Mouse (Mus musculus): ENCODE data around the gene Cant1.

DNA sequence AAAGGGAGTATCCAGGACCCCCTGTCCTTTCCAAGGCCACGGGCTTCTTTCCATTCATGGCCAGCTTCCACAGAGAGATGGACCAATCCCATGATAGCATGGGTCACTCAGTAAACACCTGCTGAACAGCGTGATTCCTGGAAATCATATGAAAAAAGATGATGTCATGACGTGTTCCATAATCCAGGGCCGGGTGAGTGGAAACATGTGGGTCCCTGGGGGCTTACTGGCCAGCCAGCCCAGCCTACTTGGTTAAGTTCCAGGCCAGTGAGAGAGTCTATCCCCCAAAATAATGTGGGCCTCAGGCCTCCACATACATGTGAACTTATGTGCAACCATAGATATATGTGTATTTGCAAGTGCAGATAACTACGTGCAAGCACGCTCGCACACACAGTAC lies 47.0 kb downstream of the Cant1 start:
- TF ChIP-seq CHD1 (IDR thresholded peaks at IDR 0.05; ENCODE audit: low read depth, low read length) = no peak
- no peak for TF ChIP-seq NRF1 (IDR thresholded peaks at IDR 0.05; ENCODE audit: insufficient read depth, low read depth, low read length, poor library complexity, severe bottlenecking)
- no peak for TF ChIP-seq MAFK (IDR thresholded peaks at IDR 0.05; ENCODE audit: borderline replicate concordance, low read depth, low read length)
- no peak for TF ChIP-seq E2F4 (IDR thresholded peaks at IDR 0.05; ENCODE audit: borderline replicate concordance, low read depth, low read length)

All from MEL (cell line).